Mouse (Mus musculus): ENCODE results near the gene Cd101. TPM values are rescaled to one million over a fixed set of nuclear protein-coding genes. Genes with fewer than 3 reads are reported as not detected.

The Cd101 gene
- polyA plus RNA-seq, 1 experiment from 2014 or later = not detected

DNA sequence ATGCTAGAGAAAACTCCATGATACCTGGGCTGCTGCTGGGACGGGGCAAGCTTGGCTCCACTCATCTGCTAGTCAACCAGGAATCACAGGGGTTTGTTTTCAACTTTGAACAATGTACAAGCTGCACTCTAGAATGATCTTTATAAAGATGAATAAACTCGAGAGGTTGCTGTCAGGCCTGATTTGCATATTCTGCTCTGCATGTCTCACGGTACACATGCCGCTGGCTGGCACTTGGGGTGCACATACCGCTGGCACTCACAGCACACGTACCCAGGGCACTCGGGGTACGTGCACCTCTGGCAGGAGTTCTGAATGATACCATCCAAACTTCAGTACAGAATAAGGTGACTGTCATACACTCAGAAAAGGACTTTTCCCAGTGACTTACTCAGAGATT lies 16.8 kb downstream of the Cd101 start:
- Histone ChIP-seq H3K27ac (no peak overlapping the region), H3K4me3 (replicated peaks; ENCODE audit: low read depth, low read length) (no peak overlapping the region), H3K27me3 (ENCODE audit: insufficient read depth, low read length) (no peaks in the 10 kb centered on the region), H3K9ac (ENCODE audit: low read depth, low read length) (0 out of 2 replicates have a peak overlapping the region, but pooled peaks have one; percentile 27), H3K4me2 (ENCODE audit: low read length) (no peak overlapping the region), H3K4me1 (replicated peaks; ENCODE audit: insufficient read depth, low read length) (no peaks in the 10 kb centered on the region), H3K9me3 (replicated peaks; ENCODE audit: low read length) (no peaks in the 10 kb centered on the region), H3K36me3 (ENCODE audit: insufficient read depth, low read length) (no peaks in the 10 kb centered on the region)
- ATAC-seq (replicated peaks; ENCODE audit: low FRiP score, low read depth) (no peak), DNase-seq (ENCODE audit: low spot score) (no peak)
- no peak for TF ChIP-seq CTCF (IDR thresholded peaks at IDR 0.05; ENCODE audit: low read depth)
- WGBS = 84% methylated on average over 8 of the region's 8 CpGs

DNA sequence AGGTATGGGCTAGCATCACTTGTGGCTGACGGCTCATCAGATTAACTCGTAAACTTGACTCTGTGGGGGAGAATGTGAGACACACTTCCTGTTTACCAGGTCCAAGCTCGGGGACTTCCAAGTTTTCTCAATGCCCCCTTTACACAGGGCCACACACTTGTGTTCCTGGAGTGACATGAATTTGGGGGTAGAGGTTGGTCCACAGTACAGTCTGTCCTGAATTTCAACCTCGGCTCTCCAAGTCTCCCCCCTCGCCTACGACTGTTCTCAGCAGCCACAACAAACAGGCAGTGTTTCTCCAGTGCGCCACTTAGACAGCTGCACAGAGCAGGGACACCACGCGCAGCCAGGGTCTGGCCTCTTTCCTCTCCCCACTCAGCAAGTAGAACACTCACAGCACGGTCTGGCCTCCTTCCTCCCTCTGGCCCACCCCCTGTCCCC lies 17.2 kb downstream of the Cd101 start:
- 45% methylated on average over 10 of the region's 10 CpGs for WGBS
- Histone ChIP-seq H3K9ac (ENCODE audit: low read depth, low read length) (0 out of 2 replicates have a peak overlapping the region, but pooled peaks have one; percentile 27), H3K36me3 (ENCODE audit: insufficient read depth, low read length) (no peaks in the 10 kb centered on the region), H3K4me1 (replicated peaks; ENCODE audit: insufficient read depth, low read length) (no peaks in the 10 kb centered on the region), H3K27ac (no peak overlapping the region), H3K27me3 (ENCODE audit: insufficient read depth, low read length) (no peaks in the 10 kb centered on the region), H3K4me2 (ENCODE audit: low read length) (no peak overlapping the region), H3K4me3 (replicated peaks; ENCODE audit: low read depth, low read length) (no peak overlapping the region), H3K9me3 (replicated peaks; ENCODE audit: low read length) (no peaks in the 10 kb centered on the region)
- TF ChIP-seq CTCF (IDR thresholded peaks at IDR 0.05; ENCODE audit: low read depth) = no peak
- ATAC-seq (replicated peaks; ENCODE audit: low FRiP score, low read depth) (no peak), DNase-seq (ENCODE audit: low spot score) (no peak)

DNA sequence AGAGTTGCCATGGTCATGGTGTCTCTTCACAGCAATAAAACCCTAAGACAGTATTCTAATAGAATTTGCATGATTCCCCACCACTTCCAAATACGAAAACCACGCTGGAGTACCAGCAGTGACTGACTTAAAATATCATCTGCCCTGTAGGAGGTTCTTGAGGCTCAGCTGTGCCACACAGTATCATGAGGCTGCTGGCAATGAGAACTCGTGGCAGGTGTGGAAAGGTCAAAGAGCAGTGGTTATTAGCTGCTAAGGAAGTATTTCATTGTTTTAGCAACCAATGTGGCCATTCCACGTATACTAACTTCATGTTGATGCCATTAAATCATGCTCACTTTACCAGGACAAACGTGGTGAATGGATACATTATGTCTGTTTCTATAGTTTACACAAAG lies 18.2 kb downstream of the Cd101 start:
- H3K4me1 ChIP-seq (replicated peaks; ENCODE audit: insufficient read depth, low read length) = no peaks in the 10 kb centered on the region
- no peak for DNase-seq (ENCODE audit: low spot score)
- 58% methylated on average over 5 of the region's 5 CpGs for WGBS
- no peak for TF ChIP-seq CTCF (IDR thresholded peaks at IDR 0.05; ENCODE audit: low read depth)
- ATAC-seq (replicated peaks; ENCODE audit: low FRiP score, low read depth) = no peak
- H3K36me3 ChIP-seq (ENCODE audit: insufficient read depth, low read length) = no peaks in the 10 kb centered on the region
- no peak overlapping the region for H3K27ac ChIP-seq
- no peaks in the 10 kb centered on the region for H3K9me3 ChIP-seq (replicated peaks; ENCODE audit: low read length)
- H3K9ac ChIP-seq (ENCODE audit: low read depth, low read length) = no peak overlapping the region
- H3K4me2 ChIP-seq (ENCODE audit: low read length) = no peak overlapping the region
- no peak overlapping the region for H3K4me3 ChIP-seq (replicated peaks; ENCODE audit: low read depth, low read length)
- no peaks in the 10 kb centered on the region for H3K27me3 ChIP-seq (ENCODE audit: insufficient read depth, low read length)

DNA sequence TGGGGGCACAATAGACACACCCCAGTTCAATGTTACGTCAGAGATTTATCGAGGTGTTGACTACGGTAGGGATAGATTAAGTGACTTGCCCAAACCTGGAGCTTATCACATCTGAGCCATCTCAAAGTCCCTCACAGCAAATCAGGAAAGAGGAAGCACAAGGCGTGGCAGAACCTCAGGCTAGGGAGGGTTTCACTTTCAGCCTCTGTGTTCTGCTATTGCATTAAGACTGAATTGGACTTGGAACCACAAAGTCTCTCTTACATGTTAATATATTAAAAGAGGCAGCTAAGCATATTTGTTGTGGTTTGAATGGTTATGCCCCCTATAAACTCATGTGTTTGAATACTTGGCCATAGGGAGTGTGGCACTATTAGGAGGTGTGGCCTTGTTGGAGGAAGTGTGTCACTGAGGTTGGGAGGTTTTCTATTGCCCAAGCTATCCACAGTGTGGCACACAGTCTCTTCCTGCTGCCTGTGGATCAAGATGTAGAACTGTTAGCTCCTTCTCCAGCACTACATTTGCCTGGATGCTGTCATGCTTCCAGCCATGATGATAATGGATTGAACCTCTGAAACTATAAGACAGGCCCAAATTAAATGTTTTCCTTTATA lies 18.7 kb downstream of the Cd101 start:
- no peaks in the 10 kb centered on the region for H3K4me1 ChIP-seq (replicated peaks; ENCODE audit: insufficient read depth, low read length)
- no peak overlapping the region for H3K9ac ChIP-seq (ENCODE audit: low read depth, low read length)
- WGBS = 88% methylated on average over 4 of the region's 4 CpGs
- H3K4me3 ChIP-seq (replicated peaks; ENCODE audit: low read depth, low read length) = no peak overlapping the region
- H3K36me3 ChIP-seq (ENCODE audit: insufficient read depth, low read length) = no peaks in the 10 kb centered on the region
- no peak overlapping the region for H3K27ac ChIP-seq
- H3K9me3 ChIP-seq (replicated peaks; ENCODE audit: low read length) = no peaks in the 10 kb centered on the region
- no peak for ATAC-seq (replicated peaks; ENCODE audit: low FRiP score, low read depth)
- DNase-seq (ENCODE audit: low spot score) = no peak
- H3K4me2 ChIP-seq (ENCODE audit: low read length) = no peak overlapping the region
- no peak for TF ChIP-seq CTCF (IDR thresholded peaks at IDR 0.05; ENCODE audit: low read depth)
- no peaks in the 10 kb centered on the region for H3K27me3 ChIP-seq (ENCODE audit: insufficient read depth, low read length)

DNA sequence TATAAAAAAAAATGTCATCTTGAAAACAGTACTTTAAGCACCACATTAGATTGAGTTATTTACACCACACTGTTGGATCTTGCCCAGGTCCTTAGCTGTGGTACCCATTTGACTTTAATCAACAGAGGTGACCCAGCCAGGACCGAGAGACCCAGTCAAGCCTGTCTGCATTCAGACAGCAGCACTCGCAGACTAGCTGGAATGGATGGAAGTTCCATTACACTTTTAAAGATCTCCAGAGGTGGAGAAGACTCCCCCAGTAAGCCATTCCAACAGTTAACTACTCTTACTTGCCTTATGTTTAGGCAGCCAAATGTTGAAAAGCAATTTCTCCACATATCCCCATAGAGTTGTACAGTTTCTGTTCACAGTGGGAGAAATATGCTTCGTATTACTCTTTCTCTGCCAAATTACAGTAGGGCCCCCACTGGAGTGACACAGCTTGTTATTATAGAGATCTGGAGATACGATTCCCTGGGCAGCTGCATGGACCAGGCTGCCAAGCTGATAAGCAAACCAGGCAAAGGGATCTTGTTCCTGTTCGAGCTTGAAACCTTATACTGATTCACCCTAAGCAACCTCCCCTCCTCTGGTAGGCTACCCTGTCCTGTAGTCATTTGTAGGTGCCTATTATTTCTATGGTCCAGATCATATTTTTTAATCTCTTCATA lies 22.1 kb downstream of the Cd101 start:
- no peak for ATAC-seq (replicated peaks; ENCODE audit: low FRiP score, low read depth)
- no peak for DNase-seq (ENCODE audit: low spot score)
- Histone ChIP-seq H3K27ac (no peak overlapping the region), H3K36me3 (ENCODE audit: insufficient read depth, low read length) (no peaks in the 10 kb centered on the region), H3K27me3 (ENCODE audit: insufficient read depth, low read length) (no peaks in the 10 kb centered on the region), H3K4me3 (replicated peaks; ENCODE audit: low read depth, low read length) (no peak overlapping the region), H3K9me3 (replicated peaks; ENCODE audit: low read length) (no peaks in the 10 kb centered on the region), H3K9ac (ENCODE audit: low read depth, low read length) (no peak overlapping the region), H3K4me2 (ENCODE audit: low read length) (no peak overlapping the region), H3K4me1 (replicated peaks; ENCODE audit: insufficient read depth, low read length) (no peaks in the 10 kb centered on the region)
- no peak for TF ChIP-seq CTCF (IDR thresholded peaks at IDR 0.05; ENCODE audit: low read depth)
- 48% methylated on average over 5 of the region's 5 CpGs for WGBS

DNA sequence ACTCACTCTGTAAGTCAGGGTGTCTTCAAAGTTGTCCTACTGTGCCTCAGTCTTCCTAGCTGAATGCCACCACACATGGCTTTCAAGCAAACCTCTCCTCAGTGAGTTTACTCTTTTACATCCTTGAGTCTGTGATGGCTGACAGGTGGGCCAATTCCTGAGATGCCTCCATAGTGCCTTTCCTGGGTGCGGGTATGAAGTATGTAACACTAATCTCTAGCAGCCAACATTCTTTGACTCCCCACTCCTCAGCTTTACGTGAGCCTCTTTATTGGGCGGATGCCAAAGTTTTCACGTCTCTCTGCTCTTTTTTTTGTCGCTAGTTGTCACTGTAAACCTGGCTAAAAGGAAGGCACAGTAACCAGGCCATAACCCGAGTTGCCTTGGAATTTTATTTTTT lies 24.0 kb downstream of the Cd101 start:
- H3K27me3 ChIP-seq (ENCODE audit: insufficient read depth, low read length) = no peaks in the 10 kb centered on the region
- H3K4me2 ChIP-seq (ENCODE audit: low read length) = no peak overlapping the region
- WGBS = 65% methylated on average over 6 of the region's 6 CpGs
- H3K27ac ChIP-seq = no peak overlapping the region
- H3K9ac ChIP-seq (ENCODE audit: low read depth, low read length) = no peak overlapping the region
- no peak for DNase-seq (ENCODE audit: low spot score)
- TF ChIP-seq CTCF (IDR thresholded peaks at IDR 0.05; ENCODE audit: low read depth) = no peak
- no peaks in the 10 kb centered on the region for H3K9me3 ChIP-seq (replicated peaks; ENCODE audit: low read length)
- no peak for ATAC-seq (replicated peaks; ENCODE audit: low FRiP score, low read depth)
- H3K4me1 ChIP-seq (replicated peaks; ENCODE audit: insufficient read depth, low read length) = no peaks in the 10 kb centered on the region
- no peak overlapping the region for H3K4me3 ChIP-seq (replicated peaks; ENCODE audit: low read depth, low read length)
- no peaks in the 10 kb centered on the region for H3K36me3 ChIP-seq (ENCODE audit: insufficient read depth, low read length)

Measured in kidney, postnatal 0 days (tissue).